Mouse (Mus musculus) ES-Bruce4 (cell line): Measurements from ENCODE around the gene Cnnm3. TPM values are rescaled to one million over a fixed set of nuclear protein-coding genes. Genes with fewer than 3 reads are reported as not detected.

Experiments used
- H3K27ac ChIP-seq: 2 replicates; pipeline ENCODE4 v1.5.1; 2012; ENCODE audit warnings: low read length, inconsistent platforms; ENCODE audit not compliant: insufficient read depth
- H3K27me3 ChIP-seq: 2 replicates; pipeline ENCODE4 v1.6.1; 2012; ENCODE audit warnings: mild to moderate bottlenecking, low read length, inconsistent platforms; ENCODE audit not compliant: control insufficient read depth, poor library complexity, insufficient read depth, severe bottlenecking
- H3K36me3 ChIP-seq: 2 replicates; pipeline ENCODE4 v1.6.1; 2012; ENCODE audit warnings: inconsistent platforms, mild to moderate bottlenecking, low read length, moderate library complexity; ENCODE audit not compliant: control insufficient read depth, poor library complexity, insufficient read depth, severe bottlenecking
- H3K4me1 ChIP-seq: one replicate; pipeline ENCODE4 v1.8.1; 2011; ENCODE audit warnings: low read length; ENCODE audit not compliant: control insufficient read depth, insufficient read depth
- H3K4me3 ChIP-seq: 2 replicates; pipeline ENCODE4 v1.5.1; 2011; ENCODE audit warnings: low read depth, mild to moderate bottlenecking, low read length
- H3K9ac ChIP-seq: 2 replicates; pipeline ENCODE4 v1.6.1; 2012; ENCODE audit warnings: low read depth, mild to moderate bottlenecking, inconsistent platforms; ENCODE audit not compliant: poor library complexity, severe bottlenecking
- H3K9me3 ChIP-seq: replicated peaks from 2 replicates; pipeline ENCODE4 v1.6.1; 2012; ENCODE audit warnings: mild to moderate bottlenecking, low read length, inconsistent platforms; ENCODE audit not compliant: control insufficient read depth, poor library complexity, insufficient read depth, severe bottlenecking
- CTCF ChIP-seq: IDR thresholded peaks from one replicate; pipeline ENCODE4 v1.8.1; 2011; ENCODE audit warnings: low read depth, low read length
- EP300 ChIP-seq: IDR thresholded peaks from 2 replicates; pipeline ENCODE4 v1.6.1; 2011; ENCODE audit warnings: low read depth, low read length; ENCODE audit not compliant: insufficient read depth
- POLR2A ChIP-seq: IDR thresholded peaks from one replicate; pipeline ENCODE4 v1.8.1; 2011; ENCODE audit warnings: low read length; ENCODE audit not compliant: insufficient read depth
- polyA plus RNA-seq: library from polyadenylated mRNA; stranded (reverse); fragments of >200 nt; gene quantifications from 2 replicates; pipeline ENCODE4 v1.2.4, GENCODE M21; 2011; ENCODE audit warnings: low read depth; ENCODE audit not compliant: missing spikeins, insufficient read depth, insufficient read length

Gene Cnnm3
- polyA plus RNA-seq, 1 experiment: 17.4 TPM

- H3K27me3 ChIP-seq: no peaks in the 10 kb centered on the region
- H3K27ac ChIP-seq: no peak overlapping the region
Measured at GRCm38 (mm10) chr1:36563632-36564031, 52.0 kb downstream of the Cnnm3 start.

GRCm38 (mm10) chr1:36564101-36564500, 52.4 kb downstream of the Cnnm3 start:
- no peak overlapping the region for H3K27ac ChIP-seq

More at GRCm38 (mm10) chr1:36563632-36564031, 52.0 kb downstream of the Cnnm3 start:
- H3K4me3 ChIP-seq: no peak overlapping the region
- TF ChIP-seq POLR2A (no peak), CTCF (no peak), EP300 (no peak)
- H3K36me3 ChIP-seq: no peaks in the 10 kb centered on the region
- H3K9me3 ChIP-seq: no peaks in the 10 kb centered on the region
- no peaks in the 10 kb centered on the region for H3K4me1 ChIP-seq
- no peak overlapping the region for H3K9ac ChIP-seq

GRCm38 (mm10) chr1:36566425-36566824, 54.8 kb downstream of the Cnnm3 start:
- Histone ChIP-seq H3K9me3 (no peaks in the 10 kb centered on the region), H3K27ac (no peak overlapping the region), H3K9ac (no peak overlapping the region), H3K27me3 (no peaks in the 10 kb centered on the region), H3K4me1 (no peaks in the 10 kb centered on the region), H3K4me3 (no peak overlapping the region), H3K36me3 (no peaks in the 10 kb centered on the region)
- TF ChIP-seq CTCF (no peak), EP300 (no peak), POLR2A (no peak)

More at GRCm38 (mm10) chr1:36564101-36564500, 52.4 kb downstream of the Cnnm3 start:
- Histone ChIP-seq H3K27me3 (no peaks in the 10 kb centered on the region), H3K9ac (no peak overlapping the region), H3K9me3 (no peaks in the 10 kb centered on the region), H3K36me3 (no peaks in the 10 kb centered on the region), H3K4me1 (no peaks in the 10 kb centered on the region), H3K4me3 (no peak overlapping the region)
- TF ChIP-seq EP300 (no peak), POLR2A (no peak), CTCF (no peak)

DNA sequence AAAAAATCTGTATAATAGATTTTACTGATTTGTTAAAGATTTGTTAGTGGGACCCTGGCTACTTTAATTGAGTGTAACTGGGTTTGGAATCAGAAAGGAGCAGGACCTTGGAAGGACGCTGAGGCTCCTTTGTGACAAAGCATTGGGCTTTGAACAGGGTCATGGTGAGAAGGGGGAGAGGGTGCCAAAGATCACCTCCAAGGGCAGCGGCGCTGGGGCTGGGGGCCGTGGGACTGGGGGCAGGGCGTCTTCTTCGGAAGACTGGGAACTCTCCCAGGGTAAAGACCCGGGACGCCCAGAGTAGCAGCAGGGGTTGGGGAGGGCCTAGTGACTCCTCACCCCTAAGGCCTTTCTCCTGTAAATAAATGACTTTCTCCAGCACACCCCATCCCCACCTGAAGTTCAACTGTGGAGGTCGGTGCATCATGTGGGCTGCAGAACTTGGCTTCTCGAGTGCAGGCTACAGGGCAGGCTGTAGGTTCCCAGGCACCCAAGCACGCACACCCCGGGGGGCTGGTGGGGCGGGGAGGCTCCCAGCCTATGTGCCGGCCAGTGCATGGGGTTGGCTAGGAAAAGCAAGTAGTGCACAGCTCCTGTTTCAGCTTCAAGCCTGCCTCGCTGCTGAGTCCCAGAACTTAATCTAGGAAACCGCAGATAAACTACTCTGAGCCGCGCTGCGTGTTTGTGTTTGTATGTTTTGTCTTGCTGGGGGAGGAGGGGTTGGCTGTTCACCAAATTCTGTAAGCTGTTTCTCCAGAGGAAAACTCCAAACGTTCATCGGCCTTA, 56.3 kb downstream of the Cnnm3 start:
- H3K9ac ChIP-seq: no peak overlapping the region

DNA sequence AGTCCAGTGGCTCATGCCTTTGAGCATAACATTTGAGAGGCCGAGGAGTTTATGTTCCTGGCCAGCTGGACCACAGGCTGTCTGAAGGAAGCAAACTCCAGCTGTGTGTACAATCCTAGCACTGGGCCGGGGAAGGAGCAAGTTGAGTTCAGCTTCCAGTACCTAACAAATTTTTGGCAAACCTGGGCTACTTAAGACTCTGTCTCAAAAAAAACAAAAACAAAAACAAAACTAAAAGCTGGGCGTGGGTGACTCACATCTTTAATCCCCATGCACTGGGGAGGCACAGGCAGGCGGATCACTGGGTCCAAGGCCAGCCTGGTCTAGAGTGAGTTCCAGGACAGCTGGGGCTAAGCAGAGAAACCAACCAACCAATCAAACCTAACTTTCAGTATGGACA, 57.1 kb downstream of the Cnnm3 start:
- no peaks in the 10 kb centered on the region for H3K27me3 ChIP-seq
- no peak overlapping the region for H3K27ac ChIP-seq
- H3K9ac ChIP-seq: no peak overlapping the region
- H3K4me3 ChIP-seq: no peak overlapping the region
- H3K9me3 ChIP-seq: no peaks in the 10 kb centered on the region
- H3K36me3 ChIP-seq: no peaks in the 10 kb centered on the region
- TF ChIP-seq EP300: no peak
- no peak for TF ChIP-seq CTCF
- TF ChIP-seq POLR2A: no peak
- peaks cover 3% of the 10 kb centered on the region for H3K4me1 ChIP-seq

More for the DNA sequence above, 56.3 kb downstream of the Cnnm3 start:
- Histone ChIP-seq H3K4me3 (no peak overlapping the region), H3K4me1 (no peaks in the 10 kb centered on the region), H3K36me3 (no peaks in the 10 kb centered on the region), H3K27me3 (no peaks in the 10 kb centered on the region), H3K9me3 (no peaks in the 10 kb centered on the region), H3K27ac (no peak overlapping the region)
- no peak for TF ChIP-seq POLR2A
- TF ChIP-seq EP300: no peak
- no peak for TF ChIP-seq CTCF

- Histone ChIP-seq H3K27me3 (no peaks in the 10 kb centered on the region), H3K27ac (no peak overlapping the region), H3K4me1 (peaks cover 6% of the 10 kb centered on the region), H3K9me3 (no peaks in the 10 kb centered on the region), H3K36me3 (no peaks in the 10 kb centered on the region), H3K4me3 (no peak overlapping the region), H3K9ac (no peak overlapping the region)
- TF ChIP-seq CTCF: no peak
- TF ChIP-seq EP300: no peak
- no peak for TF ChIP-seq POLR2A
Measured at GRCm38 (mm10) chr1:36569694-36570276, 58.1 kb downstream of the Cnnm3 start.
